Mouse (Mus musculus) NIH3T3 (cell line): ENCODE measurements around the gene Slc44a1.

Experiments used
- DNase-seq: peaks from one replicate; pipeline ENCODE4 v3.0.0-alpha.2; 2012; ENCODE audit warnings: low read depth

The Slc44a1 gene

GRCm38 (mm10) chr4:53440010-53440815 lies at the start of gene Slc44a1:
TSS of gene Slc44a1 (plus strand) at chr4:53440413.
- DNase-seq, result peak; percentile 96

- DNase-seq, result no peak
These were observed 45.2 kb upstream of the Slc44a1 start for GRCm38 (mm10) chr4:53395002-53395401.

- no peak for DNase-seq
These were observed 43.5 kb upstream of the Slc44a1 start for GRCm38 (mm10) chr4:53396623-53397192.

GRCm38 (mm10) chr4:53397280-53398117 lies 42.7 kb upstream of the Slc44a1 start:
- peak; percentile 38 for DNase-seq

GRCm38 (mm10) chr4:53398561-53398960 lies 41.7 kb upstream of the Slc44a1 start:
- DNase-seq, result no peak

GRCm38 (mm10) chr4:53399428-53399827 lies 40.8 kb upstream of the Slc44a1 start:
- no peak for DNase-seq

GRCm38 (mm10) chr4:53403386-53403785 lies 36.8 kb upstream of the Slc44a1 start:
- no peak for DNase-seq

- DNase-seq, result no peak
These were observed 35.7 kb upstream of the Slc44a1 start for GRCm38 (mm10) chr4:53404431-53404925.

- DNase-seq, result no peak
These were observed 33.3 kb upstream of the Slc44a1 start for GRCm38 (mm10) chr4:53406866-53407265.

- no peak for DNase-seq
These were observed 31.4 kb upstream of the Slc44a1 start for GRCm38 (mm10) chr4:53408821-53409220.

GRCm38 (mm10) chr4:53409526-53410085 lies 30.6 kb upstream of the Slc44a1 start:
- peak; percentile 75 for DNase-seq

- no peak for DNase-seq
These were observed 29.5 kb upstream of the Slc44a1 start for GRCm38 (mm10) chr4:53410752-53411151.

GRCm38 (mm10) chr4:53411958-53412870 lies 28.0 kb upstream of the Slc44a1 start:
- no peak for DNase-seq

GRCm38 (mm10) chr4:53412991-53413390 lies 27.2 kb upstream of the Slc44a1 start:
- no peak for DNase-seq

- no peak for DNase-seq
These were observed 26.0 kb upstream of the Slc44a1 start for GRCm38 (mm10) chr4:53414031-53414797.

- DNase-seq, result peak; percentile 93
These were observed 24.2 kb upstream of the Slc44a1 start for GRCm38 (mm10) chr4:53415873-53416637.

GRCm38 (mm10) chr4:53416928-53417327 lies 23.3 kb upstream of the Slc44a1 start:
- peak; percentile 39 for DNase-seq

GRCm38 (mm10) chr4:53422799-53423198 lies 17.4 kb upstream of the Slc44a1 start:
- DNase-seq, result no peak

- DNase-seq, result no peak
These were observed 13.1 kb upstream of the Slc44a1 start for GRCm38 (mm10) chr4:53427120-53427519.
